Mouse (Mus musculus): Measurements from ENCODE around the gene Nptxr.

The Nptxr gene

GRCm38 (mm10) chr15:79787815-79788214 lies 16.8 kb downstream of the Nptxr start:
- no peak for DNase-seq

GRCm38 (mm10) chr15:79785056-79785455 lies 19.5 kb downstream of the Nptxr start:
- no peak for DNase-seq

GRCm38 (mm10) chr15:79777749-79778148 lies 26.8 kb downstream of the Nptxr start, which contains the start of gene Dnal4:
TSS of gene Dnal4 (minus strand) at chr15:79777849.
- DNase-seq: no peak

GRCm38 (mm10) chr15:79775662-79776061 lies 28.9 kb downstream of the Nptxr start:
- DNase-seq: peak; percentile 60

- peak; percentile 94 for DNase-seq
Measured at GRCm38 (mm10) chr15:79774117-79775027, 30.2 kb downstream of the Nptxr start.

- no peak for DNase-seq
Measured at GRCm38 (mm10) chr15:79770629-79771240, 33.8 kb downstream of the Nptxr start.

- no peak for DNase-seq
Measured at GRCm38 (mm10) chr15:79768302-79768701, 36.3 kb downstream of the Nptxr start.

- no peak for DNase-seq
Measured at GRCm38 (mm10) chr15:79767327-79767961, 37.1 kb downstream of the Nptxr start.

GRCm38 (mm10) chr15:79766586-79767071 lies 37.9 kb downstream of the Nptxr start:
- DNase-seq: peak; percentile 72

GRCm38 (mm10) chr15:79766168-79766567 lies 38.4 kb downstream of the Nptxr start:
- no peak for DNase-seq

GRCm38 (mm10) chr15:79765361-79765760 lies 39.2 kb downstream of the Nptxr start:
- no peak for DNase-seq

- peak; percentile 68 for DNase-seq
Measured at GRCm38 (mm10) chr15:79764539-79765267, 39.9 kb downstream of the Nptxr start.

GRCm38 (mm10) chr15:79763601-79764246 lies 40.8 kb downstream of the Nptxr start:
- no peak for DNase-seq

GRCm38 (mm10) chr15:79763001-79763400 lies 41.6 kb downstream of the Nptxr start:
- DNase-seq: no peak

GRCm38 (mm10) chr15:79760956-79761355 lies 43.6 kb downstream of the Nptxr start:
- DNase-seq: peak; percentile 61

GRCm38 (mm10) chr15:79757118-79757517 lies 47.4 kb downstream of the Nptxr start:
- no peak for DNase-seq

GRCm38 (mm10) chr15:79755977-79756625 lies 48.5 kb downstream of the Nptxr start:
- peak; percentile 62 for DNase-seq

GRCm38 (mm10) chr15:79755176-79755575 lies 49.4 kb downstream of the Nptxr start:
- no peak for DNase-seq

GRCm38 (mm10) chr15:79753873-79754272 lies 50.7 kb downstream of the Nptxr start:
- no peak for DNase-seq

GRCm38 (mm10) chr15:79753420-79753752 lies 51.2 kb downstream of the Nptxr start:
- DNase-seq: no peak

GRCm38 (mm10) chr15:79752742-79753419 lies 51.7 kb downstream of the Nptxr start:
- DNase-seq: peak; percentile 81
